ENCODE assay signal across 8 mouse cellular contexts in genomic region chr17:70683561-70684167, GRCm38 (mm10).
DNase-seq lines count a peak whose midpoint lies in the region; ATAC-seq and TF ChIP-seq lines count a peak whose summit lies in the region.

No protein-coding gene starts in this region.

- H3K27ac ChIP-seq in hindbrain, embryonic 12.5 days, result no peak overlapping the region

- peak; percentile 92 for ATAC-seq in Patski
- peak; percentile 46; the same call in 1 of the 2 replicates for ATAC-seq in hindbrain, embryonic 12.5 days (ENCODE audit: low FRiP score)
- peak; percentile 99 for ATAC-seq in megakaryocyte progenitor cell, adult 5-6 weeks (replicated peaks; ENCODE audit: poor library complexity)

- peak; percentile 7 for DNase-seq in Patski (ENCODE audit: low read depth, low spot score)
- DNase-seq in cerebellum, adult 9-11 months, result peak; percentile 71
- peak; percentile 67 to 85 for DNase-seq in frontal cortex, postnatal 14 days (ENCODE audit: low spot score in 2 of 2)
- peak; percentile 83 to 86 for DNase-seq in layer of hippocampus, postnatal 14 days (ENCODE audit: low spot score in 2 of 2)
- peak; percentile 89 to 91 for DNase-seq in right cerebral cortex, postnatal 10 days (ENCODE audit: low spot score in 2 of 2)
- DNase-seq in urinary bladder, postnatal 36 days (ENCODE audit: low spot score in 2 of 2), result peak; percentile 70 to 74

- no peaks in the 10 kb centered on the region for H3K9me3 ChIP-seq in hindbrain, embryonic 12.5 days (replicated peaks)

- CTCF ChIA-PET in Patski (lab: Charles Lee), result interaction anchor here (0.8 to 1.5 kb wide), 5 partner anchors 9 to 166 kb away, joined by 3 to 8 read pairs (median 4); no protein-coding TSS in a partner anchor

- POLR2A ChIA-PET in Patski (lab: Charles Lee), result no interaction called here

- no peak overlapping the region for H3K4me3 ChIP-seq in hindbrain, embryonic 12.5 days

- WGBS in hindbrain, embryonic 12.5 days, result 12% methylated on average over 15 of the region's 15 CpGs

- H3K36me3 ChIP-seq in hindbrain, embryonic 12.5 days, result no peaks in the 10 kb centered on the region

- TF ChIP-seq CTCF in Patski (IDR thresholded peaks at IDR 0.05), result peak; percentile 93

- H3K9ac ChIP-seq in hindbrain, embryonic 12.5 days, result no peak overlapping the region

- H3K4me1 ChIP-seq in hindbrain, embryonic 12.5 days, result no peaks in the 10 kb centered on the region

- H3K4me2 ChIP-seq in hindbrain, embryonic 12.5 days (replicated peaks), result no peak overlapping the region

- no peaks in the 10 kb centered on the region for H3K27me3 ChIP-seq in Patski
- H3K27me3 ChIP-seq in hindbrain, embryonic 12.5 days, result no peaks in the 10 kb centered on the region

- in situ Hi-C loops in Patski (cut with MboI; ENCODE audit: low pct_unique_long_range_greater_than_20kb), result loop anchor here (5.0 kb wide), 1 partner anchor 251 kb away; no protein-coding TSS in a partner anchor

Comparison
In these comparisons a context has a peak if more than half of its experiments do, and no peak if none do; other contexts are left out.
1. ATAC-seq: peak in every context shown above with its lines; median percentile 99 in megakaryocyte progenitor cell, adult 5-6 weeks; 92 in Patski; 46 in hindbrain, embryonic 12.5 days.
2. DNase-seq: peak in every context shown above with its lines; median percentile 90 in right cerebral cortex, postnatal 10 days; 84 in layer of hippocampus, postnatal 14 days; 76 in frontal cortex, postnatal 14 days; 72 in urinary bladder, postnatal 36 days; 71 in cerebellum, adult 9-11 months; 7 in Patski.